Mouse (Mus musculus) liver, embryonic 11.5 days (tissue): Measurements from ENCODE around the gene Kmt2b. TPM values are rescaled to one million over a fixed set of nuclear protein-coding genes. Genes with fewer than 3 reads are reported as not detected.
A peak's percentile ranks its signal among the peaks of the same experiment; 100 is the strongest.

ENCODE experiments used
- ATAC-seq: fragments of 200-750 bp; cut with Nextera tagmentation; replicated peaks from 2 replicates; pipeline ENCODE4 v1.8.0; 2017; ENCODE audit warnings: moderate number of reproducible peaks, mild to moderate bottlenecking, moderate TSS enrichment, moderate library complexity; ENCODE audit not compliant: low FRiP score
- DNase-seq: peaks from one replicate; pipeline ENCODE4 v3.0.0-alpha.2; 2017; ENCODE audit warnings: low spot score
- H3K27ac ChIP-seq: fragments of 300-500 bp; sonication (generic); 2 replicates; pipeline ENCODE4 v1.5.1; 2014; ENCODE audit warnings: mild to moderate bottlenecking, low read depth, low read length, control low read depth
- H3K27me3 ChIP-seq: fragments of 300-500 bp; sonication (generic); replicated peaks from 2 replicates; pipeline ENCODE4 v1.6.1; 2014; ENCODE audit warnings: low read length, mixed read lengths; ENCODE audit not compliant: control insufficient read depth, insufficient read depth
- H3K36me3 ChIP-seq: fragments of 300-500 bp; sonication (generic); 2 replicates; pipeline ENCODE4 v1.6.1; 2014; ENCODE audit warnings: mild to moderate bottlenecking, low read length, moderate library complexity, mixed read lengths; ENCODE audit not compliant: control insufficient read depth, insufficient read depth
- H3K4me1 ChIP-seq: fragments of 300-500 bp; sonication (generic); replicated peaks from 2 replicates; pipeline ENCODE4 v1.6.1; 2014; ENCODE audit warnings: low read length, mixed read lengths; ENCODE audit not compliant: control insufficient read depth, insufficient read depth
- H3K4me2 ChIP-seq: fragments of 300-500 bp; sonication (generic); 2 replicates; pipeline ENCODE4 v1.6.1; 2014; ENCODE audit warnings: mild to moderate bottlenecking, control low read depth, moderate library complexity
- H3K4me3 ChIP-seq: fragments of 300-500 bp; sonication (generic); 2 replicates; pipeline ENCODE4 v1.5.1; 2014; ENCODE audit warnings: low read depth, low read length, control low read depth
- H3K9ac ChIP-seq: fragments of 300-500 bp; sonication (generic); 2 replicates; pipeline ENCODE4 v1.6.1; 2014; ENCODE audit warnings: low read depth, low read length, control low read depth
- H3K9me3 ChIP-seq: fragments of 300-500 bp; sonication (generic); 2 replicates; pipeline ENCODE4 v1.6.1; 2016; ENCODE audit warnings: low read length, inconsistent platforms, mixed read lengths; ENCODE audit not compliant: control insufficient read depth
- WGBS: fragments of 180-500 bp; shearing (Covaris S2); extraction: QIAGEN DNeasy Blood & Tissue Kit; methylation state at CpG from one replicate; pipeline ENCODE4 v1.1.7; 2014; 5-methylcytosine and 5-hydroxymethylcytosine counted together
- polyA plus RNA-seq: library from polyadenylated mRNA; unstranded; fragments of >200 nt; fragmentation: Nextera tagmentation; extraction: Ambion mirVana; gene quantifications from 2 replicates; pipeline ENCODE4 v1.2.1, GENCODE M21; 2014

Kmt2b gene
- polyA plus RNA-seq, 1 experiment from 2014 or later = 11.4 TPM

- Histone ChIP-seq H3K4me3 (no peak overlapping the region), H3K27ac (no peak overlapping the region), H3K27me3 (no peaks in the 10 kb centered on the region), H3K36me3 (peaks cover 14% of the 10 kb centered on the region), H3K4me1 (peaks cover 12% of the 10 kb centered on the region), H3K9me3 (no peaks in the 10 kb centered on the region), H3K9ac (no peak overlapping the region), H3K4me2 (no peak overlapping the region)
- ATAC-seq = no peak
- DNase-seq = no peak
- WGBS = 88% methylated on average over 2 of the region's 2 CpGs
These were observed 38.6 kb downstream of the Kmt2b start for GRCm38 (mm10) chr7:30549880-30550279.

- Histone ChIP-seq H3K4me2 (no peak overlapping the region), H3K27me3 (no peaks in the 10 kb centered on the region), H3K4me3 (no peak overlapping the region), H3K36me3 (peaks cover 22% of the 10 kb centered on the region), H3K9ac (no peak overlapping the region), H3K4me1 (no peaks in the 10 kb centered on the region; the same call in 1 of the 2 replicates), H3K9me3 (no peaks in the 10 kb centered on the region), H3K27ac (no peak overlapping the region)
- WGBS = 63% methylated on average over 2 of the region's 2 CpGs
- DNase-seq (no peak), ATAC-seq (peak; percentile 34; the same call in 1 of the 2 replicates)
These were observed 44.2 kb downstream of the Kmt2b start for GRCm38 (mm10) chr7:30544327-30544726.

GRCm38 (mm10) chr7:30540572-30540971 is 48.0 kb downstream of the Kmt2b start:
- no peaks in the 10 kb centered on the region for H3K27me3 ChIP-seq
- 93% methylated on average over 7 of the region's 7 CpGs for WGBS
- no peak overlapping the region for H3K9ac ChIP-seq
- no peak overlapping the region for H3K27ac ChIP-seq
- no peak overlapping the region for H3K4me2 ChIP-seq
- no peaks in the 10 kb centered on the region for H3K9me3 ChIP-seq
- H3K36me3 ChIP-seq = peaks cover 10% of the 10 kb centered on the region
- no peak for ATAC-seq
- H3K4me3 ChIP-seq = no peak overlapping the region
- DNase-seq = no peak
- peaks cover 3% of the 10 kb centered on the region; the same call in 1 of the 2 replicates for H3K4me1 ChIP-seq

GRCm38 (mm10) chr7:30534633-30535577 is 53.6 kb downstream of the Kmt2b start, which contains the start of gene Arhgap33:
Gene Arhgap33, minus strand, starts transcription at chr7:30535060.
- ATAC-seq (peak; percentile 94), DNase-seq (peak; percentile 96)
- WGBS = under 1% methylated on average over 79 of the region's 84 CpGs
- Histone ChIP-seq H3K36me3 (peaks cover 5% of the 10 kb centered on the region), H3K27me3 (no peaks in the 10 kb centered on the region), H3K4me1 (peaks cover 12% of the 10 kb centered on the region), H3K27ac (peak within 1 kb of the TSS; percentile 62), H3K9me3 (no peaks in the 10 kb centered on the region), H3K4me2 (peak within 1 kb of the TSS; percentile 97), H3K9ac (peak within 1 kb of the TSS; percentile 83), H3K4me3 (peak within 1 kb of the TSS; percentile 79)

- ATAC-seq (no peak; the same call in 1 of the 2 replicates), DNase-seq (no peak)
- H3K27ac ChIP-seq = peak overlapping the region; percentile 62; the same call in 1 of the 2 replicates
- WGBS = 14% methylated on average over 26 of the region's 26 CpGs
- H3K27me3 ChIP-seq = no peaks in the 10 kb centered on the region
- H3K36me3 ChIP-seq = peaks cover 12% of the 10 kb centered on the region
- peak overlapping the region; percentile 97 for H3K4me2 ChIP-seq
- H3K9ac ChIP-seq = peak overlapping the region; percentile 83
- H3K4me3 ChIP-seq = peak overlapping the region; percentile 79
- no peaks in the 10 kb centered on the region for H3K9me3 ChIP-seq
- peaks cover 12% of the 10 kb centered on the region for H3K4me1 ChIP-seq
These were observed 54.4 kb downstream of the Kmt2b start for GRCm38 (mm10) chr7:30533941-30534632.

GRCm38 (mm10) chr7:30532931-30533330 is 55.6 kb downstream of the Kmt2b start:
- no peak for ATAC-seq
- Histone ChIP-seq H3K9me3 (no peaks in the 10 kb centered on the region), H3K4me1 (peaks cover 12% of the 10 kb centered on the region), H3K9ac (no peak overlapping the region), H3K27me3 (no peaks in the 10 kb centered on the region), H3K27ac (no peak overlapping the region), H3K4me2 (no peak overlapping the region), H3K36me3 (peaks cover 14% of the 10 kb centered on the region), H3K4me3 (no peak overlapping the region; the same call in 1 of the 2 replicates)
- WGBS = 55% methylated on average over 8 of the region's 8 CpGs
- DNase-seq = no peak

GRCm38 (mm10) chr7:30531291-30531815 is 57.2 kb downstream of the Kmt2b start:
- ATAC-seq (no peak), DNase-seq (no peak)
- no peak overlapping the region for H3K4me2 ChIP-seq
- 0 out of 2 replicates have a peak overlapping the region, but pooled peaks have one; percentile 9 for H3K9ac ChIP-seq
- no peaks in the 10 kb centered on the region for H3K27me3 ChIP-seq
- peaks cover 14% of the 10 kb centered on the region for H3K4me1 ChIP-seq
- H3K36me3 ChIP-seq = peaks cover 14% of the 10 kb centered on the region
- no peaks in the 10 kb centered on the region for H3K9me3 ChIP-seq
- H3K4me3 ChIP-seq = no peak overlapping the region
- H3K27ac ChIP-seq = no peak overlapping the region
- 76% methylated on average over 9 of the region's 9 CpGs for WGBS

GRCm38 (mm10) chr7:30526981-30527380 is 61.5 kb downstream of the Kmt2b start:
- Histone ChIP-seq H3K27me3 (no peaks in the 10 kb centered on the region), H3K9ac (no peak overlapping the region), H3K27ac (no peak overlapping the region), H3K4me1 (peaks cover 3% of the 10 kb centered on the region; the same call in 1 of the 2 replicates), H3K4me3 (no peak overlapping the region), H3K4me2 (no peak overlapping the region), H3K9me3 (no peaks in the 10 kb centered on the region), H3K36me3 (peaks cover 17% of the 10 kb centered on the region)
- no peak for DNase-seq
- ATAC-seq = no peak
- WGBS = 75% methylated on average over 14 of the region's 14 CpGs
